Mouse (Mus musculus) left cerebral cortex, adult 18-20 months (tissue): ENCODE measurements around the gene Hmg20a. TPM values are rescaled to one million over a fixed set of nuclear protein-coding genes. Genes with fewer than 3 reads are reported as not detected.

Experiments
- DNase-seq, 2 experiments: peaks; one replicate each; pipeline ENCODE4 v3.0.0; 2021 to 2022; ENCODE audit warnings: low spot score in 2 of 2, mixed read lengths in 1 of 2
- long read RNA-seq, 2 experiments: library from polyadenylated mRNA; stranded (forward); transcript quantifications; one replicate each; pipeline ENCODE4 v2.0.0; 2021
- total RNA-seq, 2 experiments: library from RNA; stranded (reverse); gene quantifications; 2 replicates each; pipeline ENCODE4 v1.2.3; 2021

The Hmg20a gene
- total RNA-seq, result 10 to 100 TPM; 69.8 to 70.7 TPM
- long read RNA-seq, experiment 1, transcript Hmg20a-201 (10 exons, 3,778 nt), result major isoform, 29 of 46 reads
- long read RNA-seq, experiment 1, partial matches to known transcripts, result 10 of 46 reads
- long read RNA-seq, experiment 1, other reads (novel, unspliced or antisense), result 4 of 46 reads
- long read RNA-seq, experiment 2, transcript Hmg20a-201 (10 exons, 3,778 nt), result major isoform, 15 of 40 reads
- long read RNA-seq, experiment 2, partial matches to known transcripts, result 4 of 40 reads
- long read RNA-seq, experiment 2, other reads (novel, unspliced or antisense), result 20 of 40 reads

DNA sequence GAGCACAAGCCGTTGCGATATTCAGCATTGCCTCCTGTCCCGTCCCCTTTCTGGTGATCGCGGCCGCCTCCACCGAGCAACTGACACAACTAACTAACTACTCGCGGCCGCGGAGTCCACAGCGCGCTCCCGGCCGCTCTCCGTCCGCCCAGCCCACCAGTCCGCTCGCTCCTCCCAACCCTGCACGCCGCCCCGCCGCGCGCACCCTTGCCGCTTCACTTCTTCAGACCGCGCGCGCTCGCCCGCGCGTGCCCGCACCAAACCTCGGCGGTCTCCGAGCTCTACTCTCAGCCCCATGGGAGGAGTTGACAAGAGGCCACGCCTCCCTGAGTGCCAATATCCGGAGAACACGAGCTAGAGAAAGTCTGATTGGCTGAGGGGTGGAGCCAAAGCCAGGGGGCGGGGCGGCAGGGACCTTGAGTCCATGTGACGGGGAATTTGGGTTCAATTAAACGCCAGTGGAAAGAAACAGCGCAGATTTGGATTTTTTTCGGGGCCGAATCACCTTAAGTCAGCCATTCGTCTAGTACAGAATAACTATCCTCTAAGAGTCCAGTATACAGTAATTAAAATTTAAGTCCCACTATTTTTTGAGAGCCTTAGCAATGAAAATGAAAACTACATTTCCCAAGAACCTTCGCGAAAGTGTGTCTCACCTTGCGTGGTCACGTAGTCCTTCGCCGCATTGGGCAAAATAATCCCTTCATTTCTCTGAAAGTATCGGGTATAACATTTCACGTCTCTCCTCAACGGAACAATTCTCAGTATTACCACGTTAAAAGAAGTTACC, at the start of gene Hmg20a, which contains the start of gene Peak1:
TSS of gene Hmg20a (plus strand) at position 662 of the 790 bp plus-strand sequence.
TSS of gene Peak1 (minus strand) at position 120 of the 790 bp plus-strand sequence.
- DNase-seq, result peak; percentile 99 to 100

DNA sequence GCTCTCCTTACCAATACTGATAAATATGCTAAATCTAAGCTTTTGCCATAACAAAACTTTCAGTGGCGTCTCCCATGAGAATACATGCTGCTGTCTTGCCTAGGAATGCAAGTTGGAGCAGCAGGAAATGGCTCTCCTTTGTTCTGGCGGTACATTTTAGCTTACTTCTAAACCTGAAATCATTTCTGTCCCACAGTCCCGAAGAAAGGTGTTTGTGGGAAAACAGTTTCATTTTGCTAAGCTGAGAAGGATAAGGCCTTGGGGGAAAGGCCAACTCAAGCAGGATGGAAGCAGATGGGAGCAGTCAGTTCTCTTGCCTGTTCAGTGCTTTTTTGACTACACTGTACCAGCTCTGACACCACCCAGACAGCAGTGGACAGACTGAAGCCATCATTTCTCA, 49.6 kb upstream of the Hmg20a start:
- no peak for DNase-seq

DNA sequence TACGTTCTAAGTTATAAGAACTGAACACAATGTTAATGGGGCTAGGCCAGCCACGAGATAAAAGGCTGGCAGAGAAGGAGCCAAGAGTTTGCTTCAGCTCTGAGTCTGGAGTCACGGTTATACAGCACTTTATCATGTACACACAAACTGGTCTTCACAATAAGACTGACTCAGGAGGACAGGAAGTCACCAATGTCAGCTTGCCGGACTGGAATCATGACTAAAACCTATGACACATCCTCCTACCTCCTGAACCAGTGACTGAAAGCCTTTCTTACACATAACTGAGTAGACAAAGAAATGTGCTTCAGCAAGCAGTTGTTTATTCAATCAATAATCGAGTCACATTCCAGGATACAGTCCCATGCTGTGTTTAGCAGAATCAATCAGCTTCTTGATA, 47.7 kb upstream of the Hmg20a start:
- no peak for DNase-seq

DNA sequence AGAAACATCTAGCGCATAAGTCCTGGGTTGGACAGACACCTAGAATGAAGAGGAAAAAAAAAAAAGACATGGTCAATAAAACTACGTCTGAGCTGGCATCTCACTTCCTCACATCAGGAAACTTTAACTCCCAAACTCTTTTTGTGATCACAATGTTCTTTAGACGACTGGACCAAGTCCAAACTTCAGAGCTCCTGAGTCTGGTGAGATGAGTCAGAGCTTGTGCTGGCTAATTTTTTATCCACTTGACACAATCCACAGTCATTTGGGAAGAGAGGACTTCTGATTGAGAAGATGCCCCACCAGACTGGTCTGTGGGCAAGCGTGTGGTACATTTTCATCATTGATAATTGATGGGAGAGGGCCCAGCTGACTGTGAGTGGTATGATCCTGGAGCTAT, 44.0 kb upstream of the Hmg20a start:
- peak; percentile 32 to 45 for DNase-seq

DNA sequence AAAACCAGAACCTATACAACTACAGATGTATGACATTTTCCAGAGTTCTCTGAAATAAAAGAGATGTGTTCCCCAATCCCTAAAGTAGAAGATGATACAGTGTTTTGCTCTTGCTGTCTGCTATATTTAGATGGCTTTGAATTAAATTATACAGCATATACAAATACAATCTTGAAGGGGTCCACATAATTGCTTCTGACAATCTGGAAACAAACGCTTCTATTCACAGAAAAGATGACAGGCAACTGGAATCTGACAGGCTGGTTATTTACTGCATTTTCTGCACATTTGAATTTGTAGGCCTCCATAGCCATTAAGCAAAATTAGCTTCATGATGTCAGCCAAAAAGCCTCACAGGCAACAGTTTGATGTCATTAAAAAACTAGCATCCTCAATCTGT, 35.6 kb upstream of the Hmg20a start:
- DNase-seq, result no peak

DNA sequence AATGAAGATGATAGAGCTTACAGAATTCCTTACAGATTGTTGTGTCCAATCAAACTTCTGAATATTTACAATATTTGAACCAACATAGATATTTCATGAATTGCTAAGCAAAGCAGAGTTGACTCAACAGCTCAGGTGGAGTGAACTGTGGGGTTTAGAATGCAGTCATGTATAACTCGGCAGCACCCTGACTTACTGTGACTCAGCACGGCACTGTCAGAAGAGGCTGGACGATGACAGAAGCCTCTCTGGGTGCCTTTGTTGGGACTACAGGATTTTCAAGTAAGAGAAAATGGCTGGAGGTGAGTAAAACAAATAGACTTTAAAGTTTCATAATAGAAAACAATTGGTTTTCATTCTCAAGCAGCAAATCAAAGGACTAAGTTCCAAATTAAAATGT, 25.6 kb upstream of the Hmg20a start:
- no peak for DNase-seq

DNA sequence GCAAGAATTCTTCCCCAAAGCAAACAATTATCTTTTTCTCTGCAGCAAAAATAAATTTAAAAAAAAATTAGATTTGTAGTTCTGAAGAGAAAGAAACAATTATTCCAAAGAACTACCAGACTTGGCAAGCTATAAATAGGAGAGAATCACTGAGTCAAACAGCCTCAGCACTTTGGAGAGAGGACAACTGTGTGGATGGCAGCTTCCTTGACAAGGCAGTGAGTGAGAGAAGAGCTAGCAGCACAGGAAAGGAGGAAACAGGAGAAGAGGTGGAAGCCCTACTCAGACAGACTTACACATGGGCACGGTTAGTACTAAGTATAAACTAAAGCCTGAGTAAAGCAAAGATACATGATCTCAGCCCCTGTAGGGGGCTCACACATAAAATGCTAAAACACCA, 22.1 kb upstream of the Hmg20a start:
- DNase-seq, result peak in 1 of 2 experiments; percentile 18

DNA sequence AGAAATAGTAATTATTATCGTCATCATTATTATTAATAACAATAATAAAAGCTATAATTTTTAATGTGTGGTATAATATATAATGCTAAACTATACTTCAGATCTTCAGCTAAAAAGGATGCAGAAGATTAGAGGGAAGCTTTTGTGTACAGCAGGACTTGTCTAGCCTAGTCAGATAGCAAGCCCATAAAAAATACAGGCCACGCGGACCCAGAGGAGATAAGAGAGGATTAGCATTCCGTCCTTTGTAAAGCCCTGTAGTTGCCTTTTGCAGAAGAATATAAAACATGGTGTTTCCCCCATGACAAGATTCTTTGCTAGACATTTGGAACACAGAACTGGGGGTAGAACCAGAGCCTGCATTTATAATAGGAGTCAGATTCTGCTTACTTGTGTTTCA, 13.8 kb upstream of the Hmg20a start:
- no peak for DNase-seq

DNA sequence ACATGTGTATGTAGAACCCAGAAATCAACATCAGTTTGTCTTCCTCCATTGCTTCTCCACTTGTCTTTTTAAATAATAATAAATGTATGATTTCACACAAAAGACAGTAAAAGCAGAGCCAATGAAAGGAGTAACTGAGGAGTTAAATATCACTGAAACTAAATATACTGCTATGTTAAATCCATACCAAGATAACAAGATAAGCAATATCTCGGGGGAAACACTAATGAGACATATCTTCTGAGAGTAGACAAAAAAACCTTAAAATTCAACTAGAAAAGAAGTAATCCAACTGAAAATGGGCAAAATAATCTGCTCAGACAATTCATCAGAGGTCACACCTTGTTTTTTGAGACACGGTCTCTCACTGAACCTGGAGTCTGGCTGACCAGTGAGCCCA, 8.5 kb upstream of the Hmg20a start:
- DNase-seq, result no peak

DNA sequence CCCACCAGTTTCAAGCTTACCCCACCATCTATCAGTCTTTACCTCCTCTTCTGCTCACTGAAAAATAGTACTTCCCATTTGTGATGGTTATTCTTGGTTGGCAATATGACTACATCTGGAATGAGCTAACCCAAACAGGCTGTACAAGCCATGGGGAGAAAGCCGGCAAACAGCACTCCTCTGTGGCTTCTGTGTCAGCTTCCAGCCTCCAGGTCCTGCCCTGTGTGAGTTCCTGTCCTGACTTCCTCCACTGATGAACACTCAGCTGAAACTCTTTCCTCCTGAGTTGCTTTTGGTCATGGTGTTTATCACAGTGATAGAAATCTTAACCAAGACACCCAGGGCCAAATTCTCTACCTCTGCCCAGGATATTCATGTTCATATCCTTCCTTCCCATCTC, 5.7 kb upstream of the Hmg20a start:
- no peak for DNase-seq

DNA sequence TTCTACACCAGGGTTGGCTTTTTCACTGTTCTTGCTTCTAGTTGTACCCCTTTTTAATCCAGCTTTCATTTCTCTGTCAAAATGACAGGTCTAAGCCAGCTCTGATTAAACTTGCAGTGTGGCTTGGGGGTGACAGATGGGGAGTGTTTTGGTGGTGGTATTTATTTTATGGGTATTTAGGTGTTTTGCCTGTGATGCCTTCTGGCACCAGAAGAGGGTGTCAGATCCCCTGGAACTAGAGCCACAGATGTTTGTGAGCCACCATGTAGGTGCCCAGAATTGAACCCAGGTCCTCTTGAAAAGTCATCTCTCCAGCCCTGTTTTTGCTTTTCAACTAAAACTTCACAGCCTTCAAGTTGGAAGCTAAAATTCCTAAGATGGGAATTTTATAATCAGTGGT, 4.1 kb upstream of the Hmg20a start:
- no peak for DNase-seq

DNA sequence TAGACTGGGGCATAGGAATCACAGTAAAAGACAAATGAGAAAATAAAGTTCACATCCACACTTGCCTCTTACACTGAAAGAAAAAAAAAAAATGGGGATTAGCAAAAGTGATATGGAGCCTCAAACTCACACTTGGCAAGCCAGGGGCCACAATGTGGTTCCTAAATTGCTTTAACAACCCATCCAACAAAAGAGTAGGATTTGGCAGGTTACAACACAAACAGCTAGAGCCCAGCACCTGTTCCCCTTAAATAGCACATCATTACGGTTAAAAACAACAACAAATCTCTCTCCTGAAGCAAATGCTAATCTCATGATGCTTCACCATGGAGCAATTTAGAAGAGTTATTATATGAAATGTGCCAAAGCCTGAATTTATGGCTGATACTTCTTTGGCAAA, 3.0 kb upstream of the Hmg20a start:
- DNase-seq, result no peak

DNA sequence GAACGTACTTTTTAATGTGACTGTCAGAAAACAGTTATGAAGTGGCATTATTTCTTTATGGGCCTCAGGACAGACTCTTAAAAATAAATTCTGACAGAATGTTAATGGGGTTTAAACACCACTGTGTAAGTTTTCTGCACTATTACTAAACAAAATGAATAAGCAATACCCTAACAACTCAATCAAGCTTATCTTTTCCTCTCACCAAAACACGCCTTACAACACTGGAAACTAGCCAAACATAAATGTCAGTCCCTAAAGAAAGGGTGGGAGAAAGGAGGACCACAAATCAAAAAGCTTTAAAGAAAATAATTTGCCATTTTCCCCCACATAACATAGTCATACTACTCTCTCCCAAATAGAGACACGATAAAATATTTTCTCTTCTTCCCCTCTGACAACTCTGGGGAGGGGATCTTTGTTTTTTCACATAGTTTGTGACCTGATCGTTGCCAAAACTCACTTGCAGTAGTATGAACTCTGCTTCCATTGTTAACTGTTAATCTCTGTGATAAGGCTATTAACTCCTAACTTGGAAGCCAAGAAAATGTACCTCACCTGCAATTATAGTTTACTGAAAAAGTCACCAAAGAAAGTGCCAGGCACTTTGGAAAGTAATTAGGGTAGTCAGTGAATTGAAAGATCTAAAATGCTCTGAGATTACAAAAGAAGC, 2.3 kb upstream of the Hmg20a start:
- no peak for DNase-seq

DNA sequence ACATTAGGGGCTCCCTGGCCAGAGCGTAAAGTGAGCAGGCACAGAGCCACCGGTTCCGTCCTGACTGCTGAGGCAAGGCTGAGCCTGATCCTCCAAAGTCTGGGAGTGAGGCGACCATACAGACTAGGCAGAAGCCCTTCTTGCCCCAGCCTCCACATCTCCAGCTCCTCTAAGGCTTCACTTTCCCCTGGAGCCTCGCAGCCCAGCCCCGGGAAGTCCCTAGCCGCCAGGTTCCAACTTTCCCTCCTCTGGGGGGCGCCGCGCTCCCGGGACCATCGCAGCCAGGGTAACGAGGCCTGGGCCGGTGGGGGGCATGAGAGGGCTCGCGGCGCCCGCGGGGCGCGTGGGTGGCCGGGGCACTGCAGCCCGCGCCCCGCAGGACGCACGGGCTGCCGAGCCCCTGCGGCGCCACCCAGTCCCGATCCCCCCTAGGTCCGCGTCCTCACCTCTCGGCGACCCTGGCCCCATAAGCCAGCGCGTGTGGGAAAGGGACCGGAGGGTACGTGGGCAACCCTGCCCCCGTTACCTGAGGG, 928 bp upstream of the Hmg20a start:
- peak; percentile 76 to 82 for DNase-seq

DNA sequence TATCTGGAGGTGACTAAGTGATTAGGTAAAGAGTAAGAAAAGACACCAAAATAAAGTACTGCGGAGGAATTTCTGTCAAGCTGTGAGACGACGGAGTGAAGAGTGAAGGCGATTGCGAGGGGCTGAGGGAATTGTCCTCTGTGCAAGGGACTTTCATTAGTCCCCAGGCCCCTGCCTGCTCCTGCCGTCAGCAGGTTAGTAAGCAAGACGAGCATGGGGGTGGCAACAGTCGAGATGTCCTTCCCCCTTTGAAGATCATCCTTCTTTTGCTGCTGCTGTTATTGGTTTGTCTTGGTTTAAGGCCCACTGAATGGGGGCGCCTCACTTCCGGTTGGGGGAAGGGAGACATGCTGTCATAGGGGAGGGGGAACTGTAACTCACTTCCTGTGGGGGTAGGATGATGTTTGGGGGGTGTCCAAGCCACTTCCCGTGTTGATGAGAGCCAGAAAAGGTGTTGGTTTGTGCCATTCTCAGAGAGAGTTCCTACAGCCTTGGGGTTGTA, 380 bp downstream of the Hmg20a start:
- peak; percentile 66 to 70 for DNase-seq

DNA sequence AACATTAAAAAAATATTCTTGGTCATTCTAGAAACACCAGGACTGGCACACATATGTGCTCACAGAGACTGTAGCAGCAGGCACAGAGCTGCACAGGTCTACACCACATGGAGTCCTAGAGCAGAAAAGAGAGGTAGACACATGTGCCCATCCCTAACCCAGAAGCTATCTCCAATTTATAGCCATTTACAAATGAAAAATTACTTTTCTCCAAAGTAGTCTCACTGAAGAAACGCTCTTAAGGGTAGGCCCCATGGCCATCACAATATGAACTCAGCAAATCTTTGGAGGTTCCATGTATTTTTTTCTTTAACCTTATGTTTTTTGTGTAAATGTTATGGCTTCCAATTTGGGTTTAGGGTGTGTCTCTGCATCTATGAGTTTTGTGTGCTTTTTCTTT, 1.8 kb downstream of the Hmg20a start:
- no peak for DNase-seq

DNA sequence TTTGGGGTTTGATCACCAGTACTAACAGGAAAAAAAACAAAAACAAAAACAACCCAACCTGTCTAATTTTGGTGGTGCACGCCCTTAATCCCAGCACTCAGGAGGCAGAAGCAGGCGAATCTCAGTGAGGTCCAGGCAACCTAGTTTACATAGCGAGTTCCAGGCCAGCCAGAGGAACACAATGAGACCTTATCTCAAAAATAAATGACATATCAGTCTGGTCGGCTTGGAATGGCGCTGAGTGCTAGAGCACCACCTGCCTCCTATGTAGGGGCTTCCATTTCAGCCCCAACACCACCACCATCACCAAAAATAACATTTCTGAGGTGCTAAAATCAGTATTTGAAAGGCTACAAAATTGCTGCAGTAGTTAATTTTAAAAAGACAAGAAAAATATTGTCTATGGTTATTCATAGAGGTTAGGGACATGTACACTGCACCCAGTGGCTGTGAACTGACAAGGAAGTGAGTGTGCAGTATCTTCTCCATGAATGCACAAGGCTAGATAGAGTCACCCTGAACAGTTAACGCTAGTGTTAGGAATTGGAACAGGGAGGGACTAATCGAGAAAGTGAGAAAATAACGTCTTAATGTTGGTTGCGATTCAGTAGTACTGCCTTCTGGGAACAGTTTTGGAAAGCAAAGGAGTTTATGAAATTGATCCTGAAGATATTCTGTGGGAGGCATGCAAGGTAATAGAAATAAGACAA, 2.6 kb downstream of the Hmg20a start:
- no peak for DNase-seq

DNA sequence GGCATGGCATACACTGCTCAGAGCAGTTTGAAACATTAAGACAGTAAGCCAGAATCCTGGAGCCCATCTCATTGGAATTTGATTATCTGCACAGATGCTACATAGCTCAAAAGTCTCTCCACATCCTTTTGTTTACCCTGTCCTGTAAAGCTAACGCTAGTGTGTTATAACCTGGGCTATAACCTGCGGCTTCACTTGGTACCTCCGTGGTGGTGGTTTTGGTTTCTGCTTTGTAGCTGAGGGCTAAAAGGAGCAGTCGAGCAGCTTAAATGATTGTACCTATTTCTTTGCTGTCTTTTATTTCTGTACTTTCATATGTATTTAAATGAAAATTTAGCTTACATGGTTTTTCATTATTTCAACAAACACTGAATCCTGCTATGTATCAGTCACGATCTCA, 3.6 kb downstream of the Hmg20a start:
- no peak for DNase-seq

DNA sequence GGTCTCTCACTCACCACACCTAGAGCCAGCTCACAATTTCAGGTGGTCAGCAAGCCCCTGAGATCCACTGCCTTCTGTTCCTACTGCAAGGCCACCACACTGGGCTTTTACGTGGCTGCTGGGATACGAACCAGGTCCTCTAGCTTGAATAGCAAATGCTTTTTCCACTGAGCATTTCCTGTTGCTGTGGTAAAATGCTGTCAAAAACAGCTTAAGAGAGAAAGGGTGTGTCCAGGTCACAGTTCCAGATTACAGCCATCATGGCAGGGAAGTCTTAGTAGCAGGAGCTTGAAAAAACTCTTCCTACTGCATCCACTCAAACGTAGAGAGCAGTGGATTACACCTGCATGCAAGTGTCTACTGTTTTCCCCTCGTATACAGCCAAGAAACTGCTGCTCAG, 6.5 kb downstream of the Hmg20a start:
- no peak for DNase-seq

DNA sequence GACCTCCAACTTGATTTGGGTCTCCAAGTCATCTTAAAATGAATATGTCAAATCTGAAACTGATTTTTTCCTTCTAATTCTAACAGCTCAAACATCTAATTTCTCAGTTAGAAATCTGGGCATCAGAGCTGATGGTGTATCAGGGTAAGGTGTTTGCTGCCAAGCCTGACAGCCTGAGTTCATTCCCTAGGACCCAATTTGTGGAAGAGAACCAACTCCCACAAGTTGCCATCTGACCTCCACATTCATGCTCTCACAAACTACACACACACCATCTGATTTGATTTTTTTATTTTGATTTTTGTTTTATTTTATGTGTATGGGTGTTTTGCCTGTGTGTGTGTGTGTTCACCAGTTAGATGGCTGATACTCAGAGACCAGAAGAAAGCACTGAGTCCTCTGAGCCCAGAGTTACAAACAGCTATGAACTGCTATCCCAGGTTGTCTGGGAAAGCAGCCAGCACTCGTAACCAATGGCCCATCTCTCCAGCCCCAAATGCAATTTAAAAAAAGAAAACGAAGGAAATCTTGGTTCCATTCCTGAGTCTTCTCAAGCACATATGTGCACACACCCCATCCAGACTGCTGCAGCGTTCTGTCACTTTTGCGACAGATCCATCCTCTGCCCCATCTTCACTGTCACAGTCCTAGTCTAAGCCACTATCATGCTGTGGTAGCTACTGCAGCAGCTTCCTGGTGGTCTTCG, 17.6 kb downstream of the Hmg20a start:
- no peak for DNase-seq
